Mouse (Mus musculus) small intestine, adult 2 months (tissue): ENCODE data around the gene Scnn1b.

Source experiments
- CTCF ChIP-seq: fragments of 200-500 bp; IDR thresholded peaks from 2 replicates; pipeline ENCODE4 v1.5.1; 2012; ENCODE audit warnings: low read depth, mild to moderate bottlenecking, control low read depth, inconsistent platforms, low read length, moderate library complexity, mixed read lengths; ENCODE audit not compliant: insufficient replicate concordance, insufficient read length; ENCODE audit errors: extremely low read depth
- POLR2A ChIP-seq: fragments of 200-500 bp; IDR thresholded peaks from 2 replicates; pipeline ENCODE4 v1.6.1; 2012; ENCODE audit warnings: low read depth, mild to moderate bottlenecking, control low read depth, inconsistent platforms, low read length, moderate library complexity

GRCm38 (mm10) chr7:121874784-121875183 is 9.9 kb downstream of the Scnn1b start:
- TF ChIP-seq CTCF = no peak
- no peak for TF ChIP-seq POLR2A
